Mouse (Mus musculus): ENCODE data around the gene Thsd1.
"Not testable (repeated sequence)": the region's sequence is repeated elsewhere in the genome, so short reads cannot be mapped to it uniquely, and the experiment has no call there.

The Thsd1 gene

DNA sequence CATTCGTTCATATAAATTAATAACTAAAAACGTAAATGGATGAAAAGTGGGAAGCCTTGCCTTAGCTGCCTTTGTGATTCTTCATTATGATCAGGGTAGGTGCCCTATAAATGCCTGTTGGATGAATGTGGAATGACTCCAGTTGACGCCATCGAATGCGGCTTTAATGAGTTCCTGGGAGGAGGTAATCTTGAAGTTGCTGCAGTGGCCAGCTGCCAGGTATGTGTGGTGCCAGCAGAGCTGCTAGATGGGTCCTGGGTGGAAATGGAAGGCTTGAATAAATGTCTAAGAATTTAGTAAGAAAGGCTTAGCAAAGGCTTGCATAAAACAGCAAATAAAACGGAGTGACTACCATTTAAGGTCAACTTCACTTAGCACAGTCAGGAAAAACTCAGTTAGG, 37.7 kb downstream of the Thsd1 start:
- DNase-seq (ENCODE audit: low spot score): no peak

- no peak for DNase-seq (ENCODE audit: low spot score)
Observed at GRCm38 (mm10) chr8:22265194-22265593, 38.1 kb downstream of the Thsd1 start.

DNA sequence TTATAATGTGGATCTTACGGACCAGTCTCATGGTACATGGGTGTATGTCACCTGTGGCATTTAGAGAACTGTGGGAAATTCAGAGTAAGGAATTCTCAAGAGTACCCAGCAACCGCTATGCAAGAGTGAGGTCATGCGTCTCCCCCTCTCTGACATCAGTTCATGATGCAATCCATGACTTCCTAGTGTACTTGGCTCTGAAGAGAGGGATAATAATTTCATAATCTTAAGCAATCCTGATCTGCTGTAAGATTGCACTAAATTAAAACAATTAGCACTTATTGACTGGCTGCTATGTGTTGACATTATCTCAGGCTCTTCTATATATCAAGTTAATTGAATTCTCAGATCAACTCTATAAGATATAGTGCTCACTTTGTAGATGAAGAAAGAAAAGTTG, 39.7 kb downstream of the Thsd1 start:
- no peak for DNase-seq (ENCODE audit: low spot score)

DNA sequence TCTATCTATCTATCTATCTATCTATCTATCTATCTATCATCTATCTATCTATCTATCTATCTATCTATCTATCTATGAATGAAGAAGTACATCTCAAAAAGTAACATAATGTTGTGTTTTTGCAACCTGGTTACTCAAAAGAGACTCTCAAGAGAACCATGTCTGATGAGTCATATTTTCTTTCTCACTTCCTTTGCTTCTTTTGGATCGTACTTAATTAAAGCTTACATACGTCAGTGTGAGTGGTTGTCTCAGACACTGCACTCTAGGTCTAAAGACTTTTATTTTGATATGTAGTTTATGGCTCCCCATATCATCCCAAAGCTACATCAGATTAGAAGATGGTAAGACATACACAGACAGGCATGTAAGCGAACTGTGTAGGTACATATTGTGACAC, 46.0 kb downstream of the Thsd1 start:
- DNase-seq (ENCODE audit: low spot score): no peak

DNA sequence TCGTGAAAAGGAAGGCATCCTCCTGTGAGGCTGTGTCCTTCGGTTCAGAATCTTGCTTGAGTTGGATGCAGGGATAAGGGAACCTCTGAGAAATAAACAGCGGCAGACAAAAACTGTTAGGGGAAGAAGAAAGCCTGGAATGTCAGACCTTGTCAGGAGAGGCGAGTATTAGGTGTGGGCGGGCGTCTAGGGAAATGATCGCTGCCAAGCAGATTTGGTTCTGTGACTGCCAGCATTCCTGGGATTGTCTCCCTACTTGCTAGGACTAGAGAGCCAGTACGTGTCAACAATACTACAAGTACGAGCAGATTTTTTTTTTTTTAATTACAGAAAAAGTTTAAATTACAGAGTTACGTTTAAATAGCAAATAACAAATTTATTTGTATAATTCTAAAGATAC, 47.5 kb downstream of the Thsd1 start:
- no peak for DNase-seq (ENCODE audit: low spot score)

- DNase-seq (ENCODE audit: low spot score): no peak
Observed at GRCm38 (mm10) chr8:22282999-22283491, 55.9 kb downstream of the Thsd1 start, which contains the start of gene Tpte. Tpte (plus strand) TSS chr8:22283441.

GRCm38 (mm10) chr8:22302326-22302725, 75.2 kb downstream of the Thsd1 start:
- DNase-seq (ENCODE audit: low spot score): no peak

DNA sequence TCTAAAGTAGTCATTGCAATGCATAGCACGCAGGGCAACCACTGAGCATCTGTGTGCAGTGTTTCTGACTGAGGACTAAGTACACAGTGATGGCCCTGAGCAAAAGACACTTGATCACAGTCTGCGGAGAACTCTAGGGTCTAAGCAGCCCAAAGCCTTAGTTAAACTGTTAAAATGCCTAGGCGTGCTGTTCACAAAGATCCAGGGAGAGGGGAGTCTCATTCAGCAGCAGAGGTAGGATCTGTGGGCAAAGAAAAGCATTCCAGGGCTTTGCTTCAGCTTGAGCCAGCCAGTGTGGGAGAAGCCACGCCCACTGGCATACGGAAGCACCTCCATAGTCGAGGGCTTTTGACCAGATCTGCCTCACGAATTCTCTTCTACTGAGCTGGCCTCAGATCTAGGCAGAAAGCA, 75.8 kb downstream of the Thsd1 start:
- DNase-seq (ENCODE audit: low spot score): no peak

DNA sequence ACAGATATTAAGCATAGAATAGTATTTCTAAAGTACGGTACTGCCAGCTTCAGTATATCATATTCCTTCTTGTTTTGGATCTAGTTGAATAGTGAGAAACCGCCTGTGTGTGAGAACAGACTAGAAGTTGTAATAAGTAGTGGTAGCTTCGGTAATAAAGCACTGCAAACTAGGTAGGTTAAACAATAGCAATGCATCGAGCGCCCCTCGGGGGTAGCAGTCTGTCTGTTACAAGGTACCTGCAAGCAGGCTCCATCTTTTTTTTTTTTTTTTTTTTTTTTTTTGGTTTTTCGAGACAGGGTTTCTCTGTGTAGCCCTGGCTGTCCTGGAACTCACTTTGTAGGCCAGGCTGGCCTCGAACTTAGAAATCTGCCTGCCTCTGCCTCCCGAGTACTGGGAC, 76.9 kb downstream of the Thsd1 start:
- not testable (repeated sequence) for DNase-seq (ENCODE audit: low spot score)

DNA sequence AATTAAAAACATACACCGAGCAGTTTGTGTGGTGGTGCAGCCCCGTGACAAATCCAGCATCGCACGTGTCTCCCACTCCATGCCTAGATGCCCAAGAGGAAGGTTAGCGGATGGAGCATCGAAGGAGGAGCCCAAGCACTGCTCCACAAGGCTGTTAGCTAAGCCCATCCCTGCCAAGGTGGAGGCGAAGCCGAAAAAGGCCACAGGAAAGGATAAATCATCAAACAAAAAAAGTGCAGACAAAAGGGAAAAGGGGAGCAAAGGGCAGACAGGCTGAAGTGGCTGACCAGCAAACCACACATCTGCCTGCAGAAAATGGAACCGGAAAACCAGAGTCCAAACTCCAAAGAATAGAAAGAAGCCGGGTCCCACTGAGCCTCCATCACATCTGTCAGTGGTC, 79.9 kb downstream of the Thsd1 start:
- no peak for DNase-seq (ENCODE audit: low spot score)
